Mouse (Mus musculus) forebrain, embryonic 16.5 days (tissue): ENCODE data around the gene Tmem107. TPM values are rescaled to one million over a fixed set of nuclear protein-coding genes. Genes with fewer than 3 reads are reported as not detected.
A peak's percentile ranks its signal among the peaks of the same experiment; 100 is the strongest.

ENCODE experiments used
- ATAC-seq: fragments of 200-750 bp; cut with Nextera tagmentation; 2 replicates; pipeline ENCODE4 v1.8.0; 2017; ENCODE audit warnings: mild to moderate bottlenecking, moderate library complexity
- H3K27ac ChIP-seq: fragments of 300-500 bp; sonication (generic); 2 replicates; pipeline ENCODE4 v1.5.1; 2014; ENCODE audit warnings: low read length, control low read depth
- H3K27me3 ChIP-seq: fragments of 300-500 bp; sonication (generic); replicated peaks from 2 replicates; pipeline ENCODE4 v1.6.1; 2014; ENCODE audit warnings: low read length; ENCODE audit not compliant: control insufficient read depth, insufficient read depth
- H3K36me3 ChIP-seq: fragments of 300-500 bp; sonication (generic); 2 replicates; pipeline ENCODE4 v1.6.1; 2014; ENCODE audit not compliant: control insufficient read depth, insufficient read depth
- H3K4me1 ChIP-seq: fragments of 300-500 bp; sonication (generic); replicated peaks from 2 replicates; pipeline ENCODE4 v1.6.1; 2014; ENCODE audit warnings: low read length; ENCODE audit not compliant: control insufficient read depth, insufficient read depth
- H3K4me2 ChIP-seq: fragments of 300-500 bp; sonication (generic); 2 replicates; pipeline ENCODE4 v1.6.1; 2014; ENCODE audit warnings: mild to moderate bottlenecking, low read length, control low read depth
- H3K4me3 ChIP-seq: fragments of 300-500 bp; sonication (generic); replicated peaks from 2 replicates; pipeline ENCODE4 v1.5.1; 2014; ENCODE audit warnings: mild to moderate bottlenecking, low read length, control low read depth
- H3K9ac ChIP-seq: fragments of 300-500 bp; sonication (generic); replicated peaks from 2 replicates; pipeline ENCODE4 v1.6.1; 2014; ENCODE audit warnings: low read depth, low read length, control low read depth
- H3K9me3 ChIP-seq: fragments of 300-500 bp; sonication (generic); 2 replicates; pipeline ENCODE4 v1.6.1; 2016; ENCODE audit warnings: low read length; ENCODE audit not compliant: control insufficient read depth
- WGBS: fragments of 180-500 bp; shearing (Covaris S2); extraction: QIAGEN DNeasy Blood & Tissue Kit; methylation state at CpG from one replicate; pipeline ENCODE4 v1.1.7; 2014; 5-methylcytosine and 5-hydroxymethylcytosine counted together
- polyA plus RNA-seq: library from polyadenylated mRNA; unstranded; fragments of >200 nt; fragmentation: Nextera tagmentation; extraction: Ambion mirVana; gene quantifications from 2 replicates; pipeline ENCODE4 v1.2.1, GENCODE M21; 2015

The Tmem107 gene
- polyA plus RNA-seq, 1 experiment from 2014 or later, result 48.4 TPM

GRCm38 (mm10) chr11:69037231-69038061 lies 33.2 kb upstream of the Tmem107 start:
- Histone ChIP-seq H3K27me3 (no peaks in the 10 kb centered on the region), H3K4me3 (peak overlapping the region; percentile 70), H3K9ac (peak overlapping the region; percentile 58), H3K36me3 (peaks cover 3% of the 10 kb centered on the region), H3K4me2 (peak overlapping the region; percentile 51), H3K27ac (peak overlapping the region; percentile 87), H3K4me1 (peaks cover 30% of the 10 kb centered on the region), H3K9me3 (no peaks in the 10 kb centered on the region)
- under 1% methylated on average over 34 of the region's 34 CpGs for WGBS
- ATAC-seq, result peak; percentile 29

- no peak for ATAC-seq
- H3K4me3 ChIP-seq, result no peak overlapping the region
- H3K36me3 ChIP-seq, result no peaks in the 10 kb centered on the region; the same call in 1 of the 2 replicates
- no peaks in the 10 kb centered on the region for H3K9me3 ChIP-seq
- H3K27me3 ChIP-seq, result no peaks in the 10 kb centered on the region
- H3K27ac ChIP-seq, result no peak overlapping the region
- 67% methylated on average over 5 of the region's 5 CpGs for WGBS
- H3K4me1 ChIP-seq, result peaks cover 30% of the 10 kb centered on the region
- no peak overlapping the region for H3K4me2 ChIP-seq
- H3K9ac ChIP-seq, result no peak overlapping the region
Observed at GRCm38 (mm10) chr11:69038173-69038572, 32.4 kb upstream of the Tmem107 start.

GRCm38 (mm10) chr11:69045531-69046394 lies 24.8 kb upstream of the Tmem107 start, which contains the start of gene Aurkb:
Gene Aurkb (plus strand): TSS chr11:69045647.
- H3K27ac ChIP-seq, result peak within 1 kb of the TSS; percentile 35; the same call in 1 of the 2 replicates
- peak within 1 kb of the TSS; percentile 96 for H3K4me2 ChIP-seq
- peak within 1 kb of the TSS; percentile 65 for H3K4me3 ChIP-seq
- H3K9ac ChIP-seq, result peak within 1 kb of the TSS; percentile 57
- H3K36me3 ChIP-seq, result no peaks in the 10 kb centered on the region
- peaks cover 15% of the 10 kb centered on the region for H3K4me1 ChIP-seq
- under 1% methylated on average over 54 of the region's 54 CpGs for WGBS
- peak; percentile 77 for ATAC-seq
- no peaks in the 10 kb centered on the region for H3K9me3 ChIP-seq
- H3K27me3 ChIP-seq, result no peaks in the 10 kb centered on the region

DNA sequence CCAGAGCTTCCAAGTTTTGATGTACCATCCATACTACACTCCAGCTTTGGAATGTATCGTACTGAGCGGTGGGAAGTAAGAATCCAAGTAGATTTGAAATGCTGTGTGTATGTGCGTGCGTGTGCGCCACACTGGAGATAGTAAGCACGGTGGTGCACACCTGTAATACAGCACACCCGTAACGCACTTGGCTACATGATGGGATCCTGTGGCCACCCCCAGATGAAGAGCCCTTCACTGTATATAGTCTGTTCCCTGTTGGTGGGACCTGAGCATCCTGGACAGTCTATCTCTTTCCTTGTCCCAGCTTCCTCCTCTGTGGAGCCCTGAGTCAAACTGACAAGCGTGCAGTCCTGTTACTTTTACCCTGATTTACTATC lies 24.2 kb upstream of the Tmem107 start:
- Histone ChIP-seq H3K27ac (no peak overlapping the region), H3K4me2 (peak overlapping the region; percentile 96), H3K36me3 (no peaks in the 10 kb centered on the region), H3K4me3 (peak overlapping the region; percentile 65), H3K9me3 (no peaks in the 10 kb centered on the region), H3K4me1 (peaks cover 15% of the 10 kb centered on the region), H3K27me3 (no peaks in the 10 kb centered on the region), H3K9ac (peak overlapping the region; percentile 42)
- 15% methylated on average over 9 of the region's 9 CpGs for WGBS
- ATAC-seq, result no peak

DNA sequence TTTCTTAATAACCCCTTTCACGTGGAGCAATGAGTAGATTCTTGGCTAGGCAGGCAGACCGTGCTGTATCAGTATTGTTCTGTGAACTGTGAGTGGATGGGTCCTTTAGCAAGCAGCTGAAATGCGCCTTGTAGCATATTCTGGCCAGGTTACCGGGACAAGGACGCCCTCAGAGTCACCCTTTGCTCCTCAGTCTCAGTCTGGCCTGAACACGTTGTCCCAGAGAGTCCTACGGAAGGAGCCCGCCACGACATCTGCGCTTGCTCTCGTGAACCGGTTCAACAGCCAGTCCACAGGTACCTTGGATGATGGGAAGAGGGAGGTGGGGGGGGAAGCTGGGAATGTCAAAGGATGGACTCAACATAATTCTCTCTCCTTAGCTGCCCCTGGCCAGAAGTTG lies 23.0 kb upstream of the Tmem107 start:
- ATAC-seq, result no peak
- no peaks in the 10 kb centered on the region for H3K27me3 ChIP-seq
- H3K4me3 ChIP-seq, result no peak overlapping the region
- no peak overlapping the region for H3K9ac ChIP-seq
- no peak overlapping the region for H3K27ac ChIP-seq
- H3K4me1 ChIP-seq, result peaks cover 15% of the 10 kb centered on the region
- no peaks in the 10 kb centered on the region for H3K9me3 ChIP-seq
- H3K36me3 ChIP-seq, result no peaks in the 10 kb centered on the region
- 87% methylated on average over 12 of the region's 12 CpGs for WGBS
- peak overlapping the region; percentile 14; the same call in 1 of the 2 replicates for H3K4me2 ChIP-seq

GRCm38 (mm10) chr11:69048151-69048550 lies 22.5 kb upstream of the Tmem107 start:
- Histone ChIP-seq H3K27ac (no peak overlapping the region), H3K27me3 (no peaks in the 10 kb centered on the region), H3K9me3 (no peaks in the 10 kb centered on the region), H3K4me1 (peaks cover 15% of the 10 kb centered on the region), H3K9ac (no peak overlapping the region), H3K4me3 (no peak overlapping the region), H3K36me3 (no peaks in the 10 kb centered on the region), H3K4me2 (no peak overlapping the region)
- ATAC-seq, result no peak
- WGBS, result 91% methylated on average over 14 of the region's 14 CpGs

- H3K9ac ChIP-seq, result no peak overlapping the region
- H3K36me3 ChIP-seq, result no peaks in the 10 kb centered on the region
- peaks cover 14% of the 10 kb centered on the region for H3K4me1 ChIP-seq
- no peak for ATAC-seq
- H3K27ac ChIP-seq, result no peak overlapping the region
- 84% methylated on average over 8 of the region's 8 CpGs for WGBS
- H3K9me3 ChIP-seq, result no peaks in the 10 kb centered on the region
- H3K4me3 ChIP-seq, result no peak overlapping the region
- H3K4me2 ChIP-seq, result no peak overlapping the region
- H3K27me3 ChIP-seq, result no peaks in the 10 kb centered on the region
Observed at GRCm38 (mm10) chr11:69050748-69051147, 19.9 kb upstream of the Tmem107 start.

GRCm38 (mm10) chr11:69051771-69052170 lies 18.8 kb upstream of the Tmem107 start:
- H3K4me2 ChIP-seq, result no peak overlapping the region
- no peak for ATAC-seq
- H3K4me1 ChIP-seq, result peaks cover 3% of the 10 kb centered on the region
- no peaks in the 10 kb centered on the region for H3K36me3 ChIP-seq
- no peak overlapping the region for H3K27ac ChIP-seq
- no peak overlapping the region for H3K4me3 ChIP-seq
- H3K9ac ChIP-seq, result no peak overlapping the region
- H3K9me3 ChIP-seq, result no peaks in the 10 kb centered on the region
- no peaks in the 10 kb centered on the region for H3K27me3 ChIP-seq
- 56% methylated on average over 4 of the region's 4 CpGs for WGBS

DNA sequence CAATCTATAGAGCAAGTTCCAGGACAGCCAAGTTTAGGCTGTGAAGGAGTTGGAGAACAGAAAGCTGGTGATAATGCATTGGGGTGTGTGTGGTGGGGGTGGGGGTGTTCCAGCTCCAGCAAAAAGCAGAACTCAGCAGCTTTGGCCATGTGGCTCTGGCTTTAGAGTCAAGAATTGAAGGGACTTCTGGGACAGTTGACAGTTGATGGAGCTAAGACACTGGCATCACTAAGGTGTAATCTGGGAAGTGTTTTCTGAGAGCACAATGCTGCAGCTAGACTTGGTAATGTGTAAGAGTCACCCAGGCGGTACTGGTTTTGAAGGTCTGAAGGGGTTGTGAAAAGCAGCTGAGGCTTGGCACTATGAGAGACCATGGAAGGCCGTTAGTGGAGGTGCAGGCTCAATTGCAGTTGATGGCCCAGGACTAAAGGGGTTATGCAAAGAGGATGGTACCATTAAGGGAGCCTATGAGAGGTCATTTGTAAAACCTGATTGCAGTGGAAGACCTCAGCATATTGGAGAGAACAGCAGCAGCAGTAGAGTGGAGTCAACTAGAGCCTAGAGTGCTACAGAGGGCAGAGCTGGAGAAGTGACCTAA lies 17.7 kb upstream of the Tmem107 start:
- H3K4me1 ChIP-seq, result peaks cover 2% of the 10 kb centered on the region; the same call in 1 of the 2 replicates
- no peak overlapping the region for H3K27ac ChIP-seq
- WGBS, result 94% methylated on average over 2 of the region's 2 CpGs
- no peaks in the 10 kb centered on the region for H3K9me3 ChIP-seq
- no peak overlapping the region for H3K9ac ChIP-seq
- no peaks in the 10 kb centered on the region for H3K36me3 ChIP-seq
- no peaks in the 10 kb centered on the region for H3K27me3 ChIP-seq
- H3K4me3 ChIP-seq, result no peak overlapping the region
- ATAC-seq, result no peak
- no peak overlapping the region for H3K4me2 ChIP-seq
